Mouse (Mus musculus): ENCODE data around the gene Gm13043. TPM values are rescaled to one million over a fixed set of nuclear protein-coding genes. Genes with fewer than 3 reads are reported as not detected.
"Not testable (repeated sequence)": the region's sequence is repeated elsewhere in the genome, so short reads cannot be mapped to it uniquely, and the experiment has no call there.

Gm13043 gene
- not detected in 2 replicates for polyA plus RNA-seq (2012; rRNA removed)

- WGBS: 90% methylated on average over 3 of the region's 3 CpGs
- Histone ChIP-seq H3K4me1 (ENCODE audit: control insufficient read depth, insufficient read depth, insufficient read length, low read length) (no peaks in the 10 kb centered on the region), H3K27me3 (ENCODE audit: control insufficient read depth, insufficient read depth, low read length) (no peaks in the 10 kb centered on the region), H3K36me3 (ENCODE audit: control insufficient read depth, insufficient read depth, low read length) (no peaks in the 10 kb centered on the region), H3K27ac (ENCODE audit: insufficient read depth, low read depth, low read length) (no peak within 1 kb of the TSS), H3K4me3 (ENCODE audit: low read depth, low read length) (no peak within 1 kb of the TSS)
- TF ChIP-seq CTCF (IDR thresholded peaks at IDR 0.05; ENCODE audit: extremely low read depth, insufficient read length, insufficient replicate concordance, low read depth, low read length) (no peak), POLR2A (IDR thresholded peaks at IDR 0.05; ENCODE audit: low read depth, low read length) (no peak)
Observed at GRCm38 (mm10) chr4:143511043-143511442, at the start of gene Gm13043. Gene Gm13043 (plus strand): TSS chr4:143511343.

- H3K36me3 ChIP-seq (ENCODE audit: control insufficient read depth, insufficient read depth, low read length); H3K4me3 ChIP-seq (ENCODE audit: low read depth, low read length); H3K27me3 ChIP-seq (ENCODE audit: control insufficient read depth, insufficient read depth, low read length); H3K4me1 ChIP-seq (ENCODE audit: control insufficient read depth, insufficient read depth, insufficient read length, low read length); H3K27ac ChIP-seq (ENCODE audit: insufficient read depth, low read depth, low read length): not testable (repeated sequence)
- WGBS: no CpG with 5 or more reads among the region's 3 CpGs
Observed at GRCm38 (mm10) chr4:143535654-143536053, 24.5 kb downstream of the Gm13043 start, which contains the start of gene Gm13040. Gene Gm13040 (plus strand): TSS chr4:143535954.

- not testable (repeated sequence) for H3K27ac ChIP-seq (ENCODE audit: insufficient read depth, low read depth, low read length); H3K4me3 ChIP-seq (ENCODE audit: low read depth, low read length); H3K27me3 ChIP-seq (ENCODE audit: control insufficient read depth, insufficient read depth, low read length); H3K36me3 ChIP-seq (ENCODE audit: control insufficient read depth, insufficient read depth, low read length); H3K4me1 ChIP-seq (ENCODE audit: control insufficient read depth, insufficient read depth, insufficient read length, low read length)
- WGBS: no CpG with 5 or more reads among the region's 3 CpGs
Observed at GRCm38 (mm10) chr4:143551400-143551799, 40.3 kb downstream of the Gm13043 start, which contains the start of the genes BC080695 and Gm13057. Gene BC080695 (plus strand): TSS chr4:143551700. Gene Gm13057 (plus strand): TSS chr4:143551709.

Other genes starting within 250 kb of the Gm13043 start
- 0.80 and 1.2 TPM in 2 replicates for gene Pdpn, start 211.8 kb upstream of the Gm13043 start, polyA plus RNA-seq (2012; rRNA removed)
- gene Lrrc38, start 161.6 kb upstream of the Gm13043 start, polyA plus RNA-seq (2012; rRNA removed): not detected in 2 replicates
- gene Pramel1, start 116.9 kb upstream of the Gm13043 start, polyA plus RNA-seq (2012; rRNA removed): not detected in 2 replicates
- 1.4 and 3.5 TPM in 2 replicates for gene Pramef8, start 98.9 kb upstream of the Gm13043 start, polyA plus RNA-seq (2012; rRNA removed)
- not detected in 2 replicates for gene Oog4, start 61.0 kb upstream of the Gm13043 start, polyA plus RNA-seq (2012; rRNA removed)
- not detected in 2 replicates for gene Gm13040, start 24.6 kb downstream of the Gm13043 start, polyA plus RNA-seq (2012; rRNA removed)
- gene BC080695, start 40.4 kb downstream of the Gm13043 start, polyA plus RNA-seq (2012; rRNA removed): not detected in 2 replicates
- not detected in 2 replicates for gene Gm13057, start 40.4 kb downstream of the Gm13043 start, polyA plus RNA-seq (2012; rRNA removed)
- gene Gm13083, start 103.7 kb downstream of the Gm13043 start, polyA plus RNA-seq (2012; rRNA removed): not detected in 2 replicates
- not detected in 2 replicates for gene Gm13088, start 145.9 kb downstream of the Gm13043 start, polyA plus RNA-seq (2012; rRNA removed)
- gene Gm13089, start 191.4 kb downstream of the Gm13043 start, polyA plus RNA-seq (2012; rRNA removed): not detected in 2 replicates
- gene Gm13078, start 208.1 kb downstream of the Gm13043 start, polyA plus RNA-seq (2012; rRNA removed): not detected in 2 replicates

Measured in small intestine, adult 2 months (tissue).